Mouse (Mus musculus): ENCODE data around the gene Caln1. TPM values are rescaled to one million over a fixed set of nuclear protein-coding genes. Genes with fewer than 3 reads are reported as not detected.
A peak's percentile ranks its signal among the peaks of the same experiment; 100 is the strongest.

Gene Caln1
- polyA plus RNA-seq, 1 experiment from 2014 or later = 30.3 TPM

DNA sequence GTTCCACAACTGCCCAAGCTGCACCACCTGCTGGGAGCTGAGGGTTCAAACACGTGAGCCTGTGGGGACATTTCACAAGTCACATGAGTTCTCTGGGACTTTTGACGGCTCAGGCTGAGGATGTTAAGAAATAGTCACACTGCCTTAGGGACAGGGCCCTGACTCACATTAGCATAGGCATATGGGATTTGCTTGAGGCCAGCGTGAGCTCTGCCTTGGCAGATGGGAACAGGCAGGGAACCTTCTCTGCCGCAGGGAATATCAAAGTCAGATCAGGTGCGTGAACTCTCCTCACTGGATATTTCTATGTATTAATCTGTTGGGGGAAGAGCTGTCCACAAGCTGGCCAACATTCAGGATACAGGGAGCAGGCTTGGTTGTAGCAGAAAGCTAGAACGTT lies 1.0 kb upstream of the Caln1 start:
- Histone ChIP-seq H3K9ac (replicated peaks; ENCODE audit: low read depth, low read length) (no peak overlapping the region), H3K36me3 (ENCODE audit: control insufficient read depth, insufficient read depth, low read length) (no peaks in the 10 kb centered on the region), H3K27ac (ENCODE audit: low read depth, low read length) (no peak overlapping the region), H3K27me3 (ENCODE audit: control insufficient read depth, insufficient read depth, low read length) (no peaks in the 10 kb centered on the region), H3K9me3 (ENCODE audit: control insufficient read depth, low read length) (no peaks in the 10 kb centered on the region), H3K4me3 (ENCODE audit: low read depth, low read length) (no peak overlapping the region), H3K4me1 (ENCODE audit: control insufficient read depth, insufficient read depth, low read length) (no peaks in the 10 kb centered on the region), H3K4me2 (ENCODE audit: low read depth, low read length) (no peak overlapping the region)
- WGBS = 84% methylated on average over 6 of the region's 6 CpGs
- ATAC-seq (ENCODE audit: low read depth) = no peak

DNA sequence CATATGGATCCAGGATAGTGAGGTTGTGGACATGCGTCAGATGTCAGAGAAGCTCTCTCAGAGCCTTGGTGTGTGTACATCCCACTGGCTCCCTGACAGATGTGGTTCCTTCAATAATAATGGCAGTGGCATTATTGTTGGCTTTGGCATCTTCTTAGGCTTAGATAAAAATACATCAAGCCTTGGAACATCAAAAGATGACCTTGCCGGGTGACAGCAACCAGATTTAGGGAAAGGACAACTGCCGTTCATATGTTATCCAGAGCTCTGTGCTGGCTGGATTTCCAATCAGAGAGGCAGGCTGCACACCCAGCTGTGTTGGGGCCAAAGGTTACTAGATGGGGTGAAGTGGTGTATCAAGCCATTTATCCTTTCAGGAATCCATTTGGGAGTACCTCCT lies 6.2 kb downstream of the Caln1 start:
- Histone ChIP-seq H3K9ac (replicated peaks; ENCODE audit: low read depth, low read length) (no peak overlapping the region), H3K36me3 (ENCODE audit: control insufficient read depth, insufficient read depth, low read length) (no peaks in the 10 kb centered on the region), H3K4me3 (ENCODE audit: low read depth, low read length) (no peak overlapping the region), H3K9me3 (ENCODE audit: control insufficient read depth, low read length) (no peaks in the 10 kb centered on the region), H3K27me3 (ENCODE audit: control insufficient read depth, insufficient read depth, low read length) (no peaks in the 10 kb centered on the region), H3K27ac (ENCODE audit: low read depth, low read length) (no peak overlapping the region), H3K4me1 (ENCODE audit: control insufficient read depth, insufficient read depth, low read length) (no peaks in the 10 kb centered on the region), H3K4me2 (ENCODE audit: low read depth, low read length) (no peak overlapping the region)
- ATAC-seq (ENCODE audit: low read depth) = no peak
- WGBS = 93% methylated on average over 3 of the region's 3 CpGs

DNA sequence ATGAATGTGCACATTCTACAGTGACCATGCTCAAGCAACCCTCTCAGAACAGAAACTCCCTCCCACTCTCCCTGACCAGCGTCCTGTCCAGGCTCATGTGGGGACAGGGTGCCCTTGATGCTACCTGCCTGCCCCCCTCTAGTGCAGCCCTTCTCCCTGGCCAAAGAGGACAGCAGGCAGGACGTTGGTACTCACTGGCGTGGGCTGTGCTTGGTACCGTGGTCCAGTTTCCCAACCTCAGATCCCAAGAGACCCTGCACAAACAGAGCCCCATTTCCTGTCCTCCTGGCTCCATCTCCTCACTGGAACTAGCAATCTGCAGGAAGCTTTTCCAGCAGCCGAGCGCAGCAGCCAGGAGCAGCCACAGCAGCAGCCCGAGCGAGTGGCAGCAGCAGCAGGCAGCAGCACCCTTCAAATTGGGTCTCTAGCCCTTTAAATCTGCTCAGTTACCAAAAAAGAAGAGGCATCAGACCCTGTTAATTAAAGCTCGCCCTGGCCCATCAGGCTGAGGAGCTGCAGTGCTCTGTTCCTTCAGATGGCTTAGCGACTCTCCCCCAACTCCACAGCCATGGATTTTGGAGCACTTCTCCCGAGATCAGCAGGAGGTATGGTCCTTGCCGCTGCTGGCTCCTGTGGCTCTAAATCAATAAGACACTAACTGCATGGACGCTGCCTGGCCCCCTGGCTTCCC lies 15.1 kb downstream of the Caln1 start, which contains the start of gene A330070K13Rik:
A330070K13Rik (minus strand) TSS at position 410 of the 691 bp plus-strand sequence.
- 24% methylated on average over 13 of the region's 13 CpGs for WGBS
- H3K4me1 ChIP-seq (ENCODE audit: control insufficient read depth, insufficient read depth, low read length) = peaks cover 4% of the 10 kb centered on the region
- H3K9me3 ChIP-seq (ENCODE audit: control insufficient read depth, low read length) = no peaks in the 10 kb centered on the region
- H3K9ac ChIP-seq (replicated peaks; ENCODE audit: low read depth, low read length) = peak within 1 kb of the TSS; percentile 32; the same call in 1 of the 2 replicates
- ATAC-seq (ENCODE audit: low read depth) = no peak
- H3K4me3 ChIP-seq (ENCODE audit: low read depth, low read length) = peak within 1 kb of the TSS; percentile 15
- no peaks in the 10 kb centered on the region for H3K36me3 ChIP-seq (ENCODE audit: control insufficient read depth, insufficient read depth, low read length)
- no peak within 1 kb of the TSS for H3K27ac ChIP-seq (ENCODE audit: low read depth, low read length)
- no peaks in the 10 kb centered on the region for H3K27me3 ChIP-seq (ENCODE audit: control insufficient read depth, insufficient read depth, low read length)
- peak within 1 kb of the TSS; percentile 42 for H3K4me2 ChIP-seq (ENCODE audit: low read depth, low read length)

DNA sequence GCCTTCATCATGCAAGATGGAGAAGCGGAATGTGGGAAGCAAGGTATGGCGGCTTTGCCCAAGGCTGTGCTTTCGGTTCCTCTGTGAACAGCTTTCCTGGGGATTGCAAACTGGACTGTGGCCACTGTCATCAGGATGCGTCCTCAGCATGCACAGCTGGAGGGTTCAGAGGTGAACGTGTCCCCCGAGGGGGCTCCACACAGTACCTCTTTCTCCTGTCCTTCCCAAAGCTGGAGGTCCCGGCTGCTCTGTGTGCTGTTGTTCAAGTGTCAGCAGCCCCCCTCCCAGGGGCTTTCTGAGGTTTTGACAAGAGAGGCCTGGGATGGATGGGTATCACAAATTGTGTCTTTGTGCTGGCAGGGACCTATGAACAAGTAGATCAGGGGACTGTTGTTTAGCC lies 17.2 kb downstream of the Caln1 start:
- Histone ChIP-seq H3K4me2 (ENCODE audit: low read depth, low read length) (no peak overlapping the region), H3K27me3 (ENCODE audit: control insufficient read depth, insufficient read depth, low read length) (no peaks in the 10 kb centered on the region), H3K27ac (ENCODE audit: low read depth, low read length) (no peak overlapping the region), H3K4me3 (ENCODE audit: low read depth, low read length) (no peak overlapping the region), H3K36me3 (ENCODE audit: control insufficient read depth, insufficient read depth, low read length) (no peaks in the 10 kb centered on the region), H3K9me3 (ENCODE audit: control insufficient read depth, low read length) (no peaks in the 10 kb centered on the region), H3K4me1 (ENCODE audit: control insufficient read depth, insufficient read depth, low read length) (peaks cover 4% of the 10 kb centered on the region), H3K9ac (replicated peaks; ENCODE audit: low read depth, low read length) (no peak overlapping the region)
- WGBS = 54% methylated on average over 7 of the region's 7 CpGs
- no peak for ATAC-seq (ENCODE audit: low read depth)

DNA sequence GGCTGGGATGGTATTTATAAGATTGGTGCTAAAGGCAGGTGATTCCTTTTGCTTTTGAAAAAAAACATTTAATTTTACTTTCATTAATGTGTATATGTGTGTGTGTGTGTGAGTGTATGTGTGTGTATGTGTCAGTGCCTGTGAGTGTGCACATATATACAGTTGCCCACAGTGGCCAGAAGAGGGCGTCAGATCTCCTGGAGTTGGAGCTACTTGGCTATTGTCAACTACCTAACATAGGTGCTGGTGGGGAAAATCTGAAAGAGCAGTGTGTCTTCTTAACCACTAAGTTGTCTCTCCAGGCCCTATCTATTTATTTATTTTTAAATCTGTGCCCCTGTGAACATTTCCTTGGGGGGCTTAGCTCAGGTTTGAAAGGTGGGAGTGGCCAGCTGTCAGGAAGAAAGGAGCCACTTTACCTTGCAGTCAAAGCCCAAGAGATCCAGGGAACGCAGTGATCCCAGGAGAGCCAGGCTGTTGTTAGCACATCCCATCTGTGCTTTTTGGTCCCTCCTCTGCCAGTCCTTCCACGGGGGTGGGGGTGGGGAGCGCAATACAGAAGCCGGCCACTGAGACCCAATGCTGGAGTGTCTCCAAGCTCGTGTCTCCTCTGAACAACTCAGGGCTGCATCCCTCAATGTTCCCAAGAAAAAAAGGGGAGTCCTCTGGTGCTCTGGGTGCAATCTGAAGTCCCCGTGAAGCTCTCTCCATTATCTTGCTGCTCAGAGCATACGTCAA lies 24.5 kb downstream of the Caln1 start:
- Histone ChIP-seq H3K27me3 (ENCODE audit: control insufficient read depth, insufficient read depth, low read length) (no peaks in the 10 kb centered on the region), H3K4me3 (ENCODE audit: low read depth, low read length) (no peak overlapping the region), H3K4me1 (ENCODE audit: control insufficient read depth, insufficient read depth, low read length) (0 out of 2 replicates have a peak, but pooled peaks cover 2% of the 10 kb centered on the region), H3K4me2 (ENCODE audit: low read depth, low read length) (no peak overlapping the region), H3K36me3 (ENCODE audit: control insufficient read depth, insufficient read depth, low read length) (no peaks in the 10 kb centered on the region), H3K9me3 (ENCODE audit: control insufficient read depth, low read length) (no peaks in the 10 kb centered on the region), H3K9ac (replicated peaks; ENCODE audit: low read depth, low read length) (no peak overlapping the region), H3K27ac (ENCODE audit: low read depth, low read length) (no peak overlapping the region)
- 39% methylated on average over 8 of the region's 8 CpGs for WGBS
- ATAC-seq (ENCODE audit: low read depth) = no peak

DNA sequence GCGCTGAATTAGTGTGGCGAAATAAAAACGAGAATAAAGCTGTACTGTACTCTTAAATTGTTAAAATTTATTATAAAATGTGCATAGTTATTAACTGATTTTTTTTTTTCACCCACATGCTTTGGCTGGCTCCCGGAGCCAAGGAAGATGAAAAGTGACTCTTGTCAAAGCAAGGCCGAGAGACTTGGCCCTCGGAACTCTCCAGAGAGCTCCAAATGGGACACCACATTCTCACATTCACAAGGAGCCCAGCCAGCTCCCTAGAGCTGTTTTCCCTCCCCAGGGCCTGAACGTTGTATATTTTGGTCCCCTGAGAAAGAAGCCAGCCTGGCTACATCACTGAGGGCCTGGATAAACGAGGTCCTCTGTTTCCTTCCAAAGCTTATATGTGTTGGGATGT lies 25.1 kb downstream of the Caln1 start:
- Histone ChIP-seq H3K9ac (replicated peaks; ENCODE audit: low read depth, low read length) (no peak overlapping the region), H3K9me3 (ENCODE audit: control insufficient read depth, low read length) (no peaks in the 10 kb centered on the region), H3K27me3 (ENCODE audit: control insufficient read depth, insufficient read depth, low read length) (no peaks in the 10 kb centered on the region), H3K4me2 (ENCODE audit: low read depth, low read length) (no peak overlapping the region), H3K4me3 (ENCODE audit: low read depth, low read length) (no peak overlapping the region), H3K36me3 (ENCODE audit: control insufficient read depth, insufficient read depth, low read length) (no peaks in the 10 kb centered on the region), H3K4me1 (ENCODE audit: control insufficient read depth, insufficient read depth, low read length) (0 out of 2 replicates have a peak, but pooled peaks cover 2% of the 10 kb centered on the region), H3K27ac (ENCODE audit: low read depth, low read length) (no peak overlapping the region)
- no peak for ATAC-seq (ENCODE audit: low read depth)
- 58% methylated on average over 8 of the region's 8 CpGs for WGBS

DNA sequence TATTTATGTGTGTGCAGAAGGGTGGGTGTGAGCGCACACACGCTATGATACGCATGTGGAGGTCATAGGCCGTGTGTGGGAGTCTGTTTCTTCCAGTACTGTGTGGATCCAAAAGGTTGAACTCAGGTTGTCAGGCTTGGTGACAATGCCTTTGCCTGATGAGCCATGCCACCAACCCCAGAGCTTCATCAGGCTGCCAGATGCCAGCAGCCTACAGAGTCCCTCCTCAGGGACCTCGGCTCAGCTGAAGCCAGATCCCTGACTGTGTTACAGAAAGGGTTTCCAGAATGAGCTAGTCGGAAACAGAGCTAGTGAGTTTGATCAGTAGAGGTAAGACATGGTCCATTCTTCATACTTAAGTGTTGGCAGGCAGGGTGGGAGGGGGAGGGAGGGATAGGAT lies 25.9 kb downstream of the Caln1 start:
- H3K9me3 ChIP-seq (ENCODE audit: control insufficient read depth, low read length) = no peaks in the 10 kb centered on the region
- H3K27ac ChIP-seq (ENCODE audit: low read depth, low read length) = 0 out of 2 replicates have a peak overlapping the region, but pooled peaks have one; percentile 18
- H3K4me1 ChIP-seq (ENCODE audit: control insufficient read depth, insufficient read depth, low read length) = 0 out of 2 replicates have a peak, but pooled peaks cover 2% of the 10 kb centered on the region
- H3K4me2 ChIP-seq (ENCODE audit: low read depth, low read length) = no peak overlapping the region
- H3K36me3 ChIP-seq (ENCODE audit: control insufficient read depth, insufficient read depth, low read length) = no peaks in the 10 kb centered on the region
- H3K27me3 ChIP-seq (ENCODE audit: control insufficient read depth, insufficient read depth, low read length) = no peaks in the 10 kb centered on the region
- 67% methylated on average over 6 of the region's 6 CpGs for WGBS
- ATAC-seq (ENCODE audit: low read depth) = no peak
- no peak overlapping the region for H3K4me3 ChIP-seq (ENCODE audit: low read depth, low read length)
- no peak overlapping the region for H3K9ac ChIP-seq (replicated peaks; ENCODE audit: low read depth, low read length)

DNA sequence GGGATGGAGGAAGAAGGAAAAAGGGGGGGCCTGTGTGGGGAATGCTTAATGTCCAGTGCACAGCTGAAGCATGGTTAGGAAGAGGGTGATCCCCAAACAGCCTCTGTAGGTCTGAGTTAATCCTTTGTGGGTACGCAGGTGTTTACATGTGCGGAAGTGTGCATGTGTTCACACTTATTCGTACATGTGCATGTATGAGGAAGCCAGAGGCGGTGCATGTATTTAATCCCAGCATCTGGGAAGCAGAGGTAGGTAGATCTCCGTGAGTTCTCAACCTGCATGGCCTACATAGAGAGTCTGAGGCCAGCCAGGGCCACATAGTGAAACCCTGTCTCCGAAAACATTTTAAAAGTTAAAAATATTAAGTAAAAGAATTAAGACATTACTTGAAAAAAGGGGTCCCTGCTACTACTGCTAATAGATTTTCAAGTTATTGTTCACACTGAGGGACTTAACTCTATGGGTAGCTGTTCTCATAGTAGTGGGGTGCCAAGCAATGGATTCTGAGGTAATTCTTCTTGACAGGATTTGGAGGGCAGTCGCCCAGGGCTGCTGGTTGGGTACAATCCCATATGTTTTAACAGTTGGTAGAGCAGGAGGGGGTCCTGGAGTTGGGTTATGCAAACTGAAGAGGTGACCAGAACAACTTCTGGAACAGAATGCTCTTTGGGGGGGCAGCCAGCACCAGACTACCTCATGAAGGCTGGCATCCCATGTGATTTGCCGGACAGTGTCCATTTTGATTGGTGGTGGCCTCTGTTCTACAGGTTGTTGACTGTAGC lies 31.1 kb downstream of the Caln1 start:
- ATAC-seq (ENCODE audit: low read depth) = no peak
- H3K4me3 ChIP-seq (ENCODE audit: low read depth, low read length) = no peak overlapping the region
- WGBS = 91% methylated on average over 8 of the region's 8 CpGs

More for the DNA sequence above, 31.1 kb downstream of the Caln1 start:
- no peak overlapping the region for H3K9ac ChIP-seq (replicated peaks; ENCODE audit: low read depth, low read length)
- H3K36me3 ChIP-seq (ENCODE audit: control insufficient read depth, insufficient read depth, low read length) = no peaks in the 10 kb centered on the region
- no peaks in the 10 kb centered on the region for H3K27me3 ChIP-seq (ENCODE audit: control insufficient read depth, insufficient read depth, low read length)
- no peak overlapping the region for H3K4me2 ChIP-seq (ENCODE audit: low read depth, low read length)
- no peaks in the 10 kb centered on the region for H3K9me3 ChIP-seq (ENCODE audit: control insufficient read depth, low read length)
- no peak overlapping the region for H3K27ac ChIP-seq (ENCODE audit: low read depth, low read length)
- H3K4me1 ChIP-seq (ENCODE audit: control insufficient read depth, insufficient read depth, low read length) = no peaks in the 10 kb centered on the region
